Mouse (Mus musculus) liver, embryonic 16.5 days (tissue): ENCODE measurements around the gene Arl16. TPM values are rescaled to one million over a fixed set of nuclear protein-coding genes. Genes with fewer than 3 reads are reported as not detected.

ENCODE experiments used
- ATAC-seq: fragments of 200-750 bp; cut with Nextera tagmentation; 2 replicates; pipeline ENCODE4 v1.8.0; 2017; ENCODE audit warnings: low read depth, mild to moderate bottlenecking, moderate number of reproducible peaks, moderate library complexity
- H3K27ac ChIP-seq: fragments of 300-500 bp; sonication (generic); 2 replicates; pipeline ENCODE4 v1.5.1; 2014; ENCODE audit warnings: mild to moderate bottlenecking, low read length
- H3K27me3 ChIP-seq: fragments of 300-500 bp; sonication (generic); 2 replicates; pipeline ENCODE4 v1.6.1; 2014; ENCODE audit warnings: low read depth, low read length, mixed read lengths; ENCODE audit not compliant: control insufficient read depth, insufficient read depth
- H3K36me3 ChIP-seq: fragments of 300-500 bp; sonication (generic); 2 replicates; pipeline ENCODE4 v1.6.1; 2014; ENCODE audit warnings: mild to moderate bottlenecking; ENCODE audit not compliant: control insufficient read depth, insufficient read depth
- H3K4me1 ChIP-seq: fragments of 300-500 bp; sonication (generic); 2 replicates; pipeline ENCODE4 v1.6.1; 2014; ENCODE audit warnings: low read depth, low read length, mixed read lengths; ENCODE audit not compliant: control insufficient read depth
- H3K4me2 ChIP-seq: fragments of 300-500 bp; sonication (generic); 2 replicates; pipeline ENCODE4 v1.6.1; 2014; ENCODE audit warnings: low read depth, low read length, mixed read lengths
- H3K4me3 ChIP-seq: fragments of 300-500 bp; sonication (generic); 2 replicates; pipeline ENCODE4 v1.5.1; 2014; ENCODE audit warnings: low read depth, mild to moderate bottlenecking, low read length
- H3K9ac ChIP-seq: fragments of 300-500 bp; sonication (generic); 2 replicates; pipeline ENCODE4 v1.6.1; 2014; ENCODE audit warnings: low read depth, low read length
- H3K9me3 ChIP-seq: fragments of 300-500 bp; sonication (generic); replicated peaks from 2 replicates; pipeline ENCODE4 v1.6.1; 2016; ENCODE audit warnings: low read length; ENCODE audit not compliant: control insufficient read depth
- whole genome bisulfite sequencing: fragments of 180-500 bp; shearing (Covaris S2); extraction: QIAGEN DNeasy Blood & Tissue Kit; methylation state at CpG from one replicate; pipeline ENCODE4 v1.1.7; 2014; ENCODE audit not compliant: insufficient replicate concordance; 5-methylcytosine and 5-hydroxymethylcytosine counted together
- polyA plus RNA-seq: library from polyadenylated mRNA; unstranded; fragments of >200 nt; fragmentation: Nextera tagmentation; extraction: Ambion mirVana; gene quantifications from 2 replicates; pipeline ENCODE4 v1.2.1, GENCODE M21; 2015

Gene Arl16
- polyA plus RNA-seq, 1 experiment from 2014 or later = 12.4 TPM

- peak overlapping the region; percentile 87; the same call in 1 of the 2 replicates for H3K27ac ChIP-seq
- peak overlapping the region; percentile 92 for H3K4me2 ChIP-seq
- WGBS = 34% methylated on average over 6 of the region's 6 CpGs
- peaks cover 8% of the 10 kb centered on the region for H3K36me3 ChIP-seq
- no peaks in the 10 kb centered on the region for H3K27me3 ChIP-seq
- H3K9ac ChIP-seq = peak overlapping the region; percentile 85
- H3K4me1 ChIP-seq = peaks cover 39% of the 10 kb centered on the region
- H3K4me3 ChIP-seq = peak overlapping the region; percentile 83
- no peaks in the 10 kb centered on the region for H3K9me3 ChIP-seq
- ATAC-seq = no peak
Measured at GRCm38 (mm10) chr11:120458847-120459597, 8.4 kb downstream of the Arl16 start.

- peak; percentile 84 for ATAC-seq
- Histone ChIP-seq H3K27me3 (no peaks in the 10 kb centered on the region), H3K36me3 (peaks cover 8% of the 10 kb centered on the region), H3K9ac (peak within 1 kb of the TSS; percentile 85), H3K9me3 (no peaks in the 10 kb centered on the region), H3K4me2 (peak within 1 kb of the TSS; percentile 92), H3K27ac (peak within 1 kb of the TSS; percentile 87), H3K4me1 (peaks cover 39% of the 10 kb centered on the region), H3K4me3 (peak within 1 kb of the TSS; percentile 83)
- 3% methylated on average over 62 of the region's 62 CpGs for WGBS
Measured at GRCm38 (mm10) chr11:120457772-120458751, 9.3 kb downstream of the Arl16 start, which contains the start of the genes Oxld1 and Ccdc137. Gene Oxld1 (minus strand): TSS chr11:120458068. Gene Ccdc137 (plus strand): TSS chr11:120458115.

GRCm38 (mm10) chr11:120457370-120457769, 10.0 kb downstream of the Arl16 start:
- peaks cover 8% of the 10 kb centered on the region for H3K36me3 ChIP-seq
- H3K4me3 ChIP-seq = peak overlapping the region; percentile 83
- H3K4me2 ChIP-seq = peak overlapping the region; percentile 92
- H3K27me3 ChIP-seq = no peaks in the 10 kb centered on the region
- peak overlapping the region; percentile 85 for H3K9ac ChIP-seq
- WGBS = 6% methylated on average over 14 of the region's 14 CpGs
- peaks cover 39% of the 10 kb centered on the region for H3K4me1 ChIP-seq
- peak; percentile 35 for ATAC-seq
- H3K9me3 ChIP-seq = no peaks in the 10 kb centered on the region
- peak overlapping the region; percentile 87 for H3K27ac ChIP-seq

- Histone ChIP-seq H3K4me3 (no peak overlapping the region), H3K4me1 (peaks cover 39% of the 10 kb centered on the region), H3K27ac (peak overlapping the region; percentile 45), H3K36me3 (no peaks in the 10 kb centered on the region), H3K4me2 (peak overlapping the region; percentile 30), H3K27me3 (no peaks in the 10 kb centered on the region), H3K9ac (no peak overlapping the region; the same call in 1 of the 2 replicates), H3K9me3 (no peaks in the 10 kb centered on the region)
- WGBS = 58% methylated on average over 7 of the region's 7 CpGs
- peak; percentile 62 for ATAC-seq
Measured at GRCm38 (mm10) chr11:120455413-120455812, 12.0 kb downstream of the Arl16 start.

GRCm38 (mm10) chr11:120454965-120455364, 12.4 kb downstream of the Arl16 start:
- ATAC-seq = no peak
- H3K4me2 ChIP-seq = peak overlapping the region; percentile 30; the same call in 1 of the 2 replicates
- peaks cover 39% of the 10 kb centered on the region for H3K4me1 ChIP-seq
- H3K9me3 ChIP-seq = no peaks in the 10 kb centered on the region
- no peak overlapping the region; the same call in 1 of the 2 replicates for H3K9ac ChIP-seq
- 90% methylated on average over 4 of the region's 4 CpGs for WGBS
- H3K27ac ChIP-seq = peak overlapping the region; percentile 45
- no peaks in the 10 kb centered on the region for H3K36me3 ChIP-seq
- H3K4me3 ChIP-seq = no peak overlapping the region
- H3K27me3 ChIP-seq = no peaks in the 10 kb centered on the region

- Histone ChIP-seq H3K9me3 (no peaks in the 10 kb centered on the region), H3K9ac (no peak within 1 kb of the TSS), H3K4me2 (no peak within 1 kb of the TSS), H3K36me3 (no peaks in the 10 kb centered on the region), H3K27me3 (no peaks in the 10 kb centered on the region), H3K4me3 (no peak within 1 kb of the TSS), H3K27ac (no peak within 1 kb of the TSS), H3K4me1 (peaks cover 28% of the 10 kb centered on the region)
- ATAC-seq = no peak
- 75% methylated on average over 4 of the region's 4 CpGs for WGBS
Measured at GRCm38 (mm10) chr11:120453306-120453705, 14.1 kb downstream of the Arl16 start, which contains the start of gene Pde6g. Gene Pde6g (minus strand): TSS chr11:120453500.

- Histone ChIP-seq H3K4me3 (no peak overlapping the region), H3K9ac (no peak overlapping the region), H3K27ac (no peak overlapping the region), H3K9me3 (no peaks in the 10 kb centered on the region), H3K27me3 (no peaks in the 10 kb centered on the region), H3K4me2 (no peak overlapping the region), H3K36me3 (no peaks in the 10 kb centered on the region), H3K4me1 (peaks cover 26% of the 10 kb centered on the region)
- WGBS = 66% methylated on average over 3 of the region's 3 CpGs
- no peak for ATAC-seq
Measured at GRCm38 (mm10) chr11:120452246-120452645, 15.2 kb downstream of the Arl16 start.

GRCm38 (mm10) chr11:120447179-120447578, 20.2 kb downstream of the Arl16 start:
- 67% methylated on average over 7 of the region's 7 CpGs for WGBS
- H3K4me2 ChIP-seq = no peak overlapping the region

More at GRCm38 (mm10) chr11:120447179-120447578, 20.2 kb downstream of the Arl16 start:
- Histone ChIP-seq H3K9me3 (no peaks in the 10 kb centered on the region), H3K9ac (no peak overlapping the region), H3K27ac (no peak overlapping the region), H3K27me3 (no peaks in the 10 kb centered on the region), H3K4me3 (no peak overlapping the region), H3K4me1 (no peaks in the 10 kb centered on the region), H3K36me3 (no peaks in the 10 kb centered on the region)
- no peak for ATAC-seq
